Comparison of ENCODE assay signal across 9 mouse cellular contexts in the genomic region with DNA sequence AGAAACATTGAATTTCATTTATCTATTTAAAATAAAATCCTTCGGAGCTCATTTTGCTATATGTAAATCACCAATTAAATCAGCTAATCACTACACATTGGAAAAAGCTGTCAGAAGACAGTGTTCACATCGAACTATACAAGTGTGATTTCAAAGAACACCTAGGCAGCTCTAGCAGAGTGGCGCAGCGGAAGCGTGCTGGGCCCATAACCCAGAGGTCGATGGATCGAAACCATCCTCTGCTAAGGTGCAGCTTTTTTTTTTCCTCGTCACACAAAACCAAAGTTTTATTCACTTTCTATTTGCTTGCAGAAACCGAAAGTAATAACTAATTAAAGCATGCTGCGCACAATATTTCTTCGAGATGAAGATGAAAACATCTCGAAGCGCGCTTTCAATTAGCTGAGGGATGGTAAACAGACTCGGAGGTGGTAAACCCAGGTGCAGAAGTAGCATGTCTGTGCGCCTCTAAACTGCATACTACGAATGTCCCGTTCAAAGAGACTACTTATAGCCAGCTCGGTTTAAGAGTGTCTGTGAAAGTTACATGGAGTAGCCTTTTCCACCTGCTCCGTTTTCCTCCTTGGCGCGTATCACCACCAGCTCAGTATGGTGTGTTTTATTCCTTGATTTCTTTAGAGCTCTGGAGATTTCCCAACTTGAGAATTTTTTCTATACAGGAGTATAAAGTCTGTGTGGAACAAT. TPM values are rescaled to one million over a fixed set of nuclear protein-coding genes. Genes with fewer than 3 reads are reported as not detected.
DNase-seq lines count a peak whose midpoint lies in the region; ATAC-seq and TF ChIP-seq lines count a peak whose summit lies in the region.
"Had no signal": no experiment of that assay in that cellular context is flagged by ENCODE, and none has a peak within 500 bp of the region (broad histone marks: within the 10 kb centered on the region; RNA-seq: fewer than 3 reads in every experiment).

No protein-coding gene starts in this region.

- H3K27ac ChIP-seq in forebrain, embryonic 12.5 days, result peak overlapping the region; percentile 50; the same call in 1 of the 2 replicates
- H3K27ac ChIP-seq in heart, postnatal 0 days (ENCODE audit: low read depth), result peak overlapping the region; percentile 13; the same call in 1 of the 2 replicates
- peak overlapping the region; percentile 15 for H3K27ac ChIP-seq in liver, embryonic 16.5 days (ENCODE audit: low read length)
- no peak overlapping the region for H3K27ac ChIP-seq in neural tube, embryonic 13.5 days (replicated peaks)
- peak overlapping the region; percentile 56 for H3K27ac ChIP-seq in stomach, postnatal 0 days (replicated peaks)

- no peaks in the 10 kb centered on the region for H3K9me3 ChIP-seq in E14TG2a.4 (ENCODE audit: low read length)
- H3K9me3 ChIP-seq in forebrain, embryonic 12.5 days, result no peaks in the 10 kb centered on the region
- no peaks in the 10 kb centered on the region for H3K9me3 ChIP-seq in heart, postnatal 0 days (replicated peaks; ENCODE audit: control insufficient read depth, low read length)
- no peaks in the 10 kb centered on the region for H3K9me3 ChIP-seq in liver, embryonic 16.5 days (replicated peaks; ENCODE audit: control insufficient read depth, low read length)
- no peaks in the 10 kb centered on the region for H3K9me3 ChIP-seq in neural tube, embryonic 13.5 days
- H3K9me3 ChIP-seq in stomach, postnatal 0 days (ENCODE audit: control insufficient read depth, low read length), result no peaks in the 10 kb centered on the region

- ATAC-seq in forebrain, embryonic 12.5 days (ENCODE audit: low FRiP score), result peak; percentile 82
- ATAC-seq in heart, postnatal 0 days (ENCODE audit: insufficient read depth, low read depth), result peak; percentile 77
- ATAC-seq in liver, embryonic 16.5 days (ENCODE audit: low read depth), result peak; percentile 68
- peak; percentile 80 for ATAC-seq in neural tube, embryonic 13.5 days (ENCODE audit: low read depth)
- ATAC-seq in stomach, postnatal 0 days (ENCODE audit: low FRiP score, low TSS enrichment), result peak; percentile 85

- no peak for TF ChIP-seq EP300 in heart, postnatal 0 days (IDR thresholded peaks at IDR 0.05; ENCODE audit: low read depth)
- peak; percentile 7 for TF ChIP-seq EP300 in stomach, postnatal 0 days (optimal IDR thresholded peaks at IDR 0.05)

- H3K4me2 ChIP-seq in forebrain, embryonic 12.5 days, result peak overlapping the region; percentile 58
- peak overlapping the region; percentile 79 for H3K4me2 ChIP-seq in heart, postnatal 0 days (ENCODE audit: low read depth, low read length)
- H3K4me2 ChIP-seq in liver, embryonic 16.5 days (ENCODE audit: low read depth, low read length), result peak overlapping the region; percentile 90
- H3K4me2 ChIP-seq in neural tube, embryonic 13.5 days, result peak overlapping the region; percentile 68
- H3K4me2 ChIP-seq in stomach, postnatal 0 days (replicated peaks; ENCODE audit: low read depth), result peak overlapping the region; percentile 64

- H3K4me3 ChIP-seq in E14TG2a.4 (replicated peaks; ENCODE audit: low read length), result peak overlapping the region; percentile 95
- peak overlapping the region; percentile 40 for H3K4me3 ChIP-seq in forebrain, embryonic 12.5 days (replicated peaks)
- H3K4me3 ChIP-seq in heart, postnatal 0 days (ENCODE audit: low read depth, low read length), result peak overlapping the region; percentile 63
- H3K4me3 ChIP-seq in liver, embryonic 16.5 days (ENCODE audit: low read depth, low read length), result peak overlapping the region; percentile 66
- peak overlapping the region; percentile 59 for H3K4me3 ChIP-seq in neural tube, embryonic 13.5 days
- H3K4me3 ChIP-seq in stomach, postnatal 0 days (ENCODE audit: low read depth, low read length), result peak overlapping the region; percentile 72

- H3K9ac ChIP-seq in forebrain, embryonic 12.5 days, result peak overlapping the region; percentile 49
- peak overlapping the region; percentile 64 for H3K9ac ChIP-seq in heart, postnatal 0 days (replicated peaks; ENCODE audit: low read depth, low read length)
- peak overlapping the region; percentile 69 for H3K9ac ChIP-seq in liver, embryonic 16.5 days (ENCODE audit: low read depth, low read length)
- H3K9ac ChIP-seq in neural tube, embryonic 13.5 days, result peak overlapping the region; percentile 55
- H3K9ac ChIP-seq in stomach, postnatal 0 days (ENCODE audit: low read length), result peak overlapping the region; percentile 43

- H3K36me3 ChIP-seq in E14TG2a.4 (ENCODE audit: insufficient read depth, low read length), result no peaks in the 10 kb centered on the region
- H3K36me3 ChIP-seq in forebrain, embryonic 12.5 days (replicated peaks), result no peaks in the 10 kb centered on the region
- H3K36me3 ChIP-seq in heart, postnatal 0 days (replicated peaks; ENCODE audit: control insufficient read depth, insufficient read depth, low read length), result no peaks in the 10 kb centered on the region
- no peaks in the 10 kb centered on the region for H3K36me3 ChIP-seq in liver, embryonic 16.5 days (ENCODE audit: control insufficient read depth, insufficient read depth)
- H3K36me3 ChIP-seq in neural tube, embryonic 13.5 days, result no peaks in the 10 kb centered on the region
- no peaks in the 10 kb centered on the region for H3K36me3 ChIP-seq in stomach, postnatal 0 days (ENCODE audit: control insufficient read depth, insufficient read depth, low read length)

- WGBS in forebrain, embryonic 12.5 days, result 2% methylated on average over 22 of the region's 22 CpGs
- 2% methylated on average over 22 of the region's 22 CpGs for WGBS in heart, postnatal 0 days
- 3% methylated on average over 22 of the region's 22 CpGs for WGBS in liver, embryonic 16.5 days (ENCODE audit: insufficient replicate concordance)
- WGBS in neural tube, embryonic 13.5 days, result 2% methylated on average over 22 of the region's 22 CpGs
- WGBS in stomach, postnatal 0 days, result 2% methylated on average over 22 of the region's 22 CpGs

- no peaks in the 10 kb centered on the region for H3K27me3 ChIP-seq in E14TG2a.4 (ENCODE audit: insufficient read depth, low read length)
- no peaks in the 10 kb centered on the region for H3K27me3 ChIP-seq in forebrain, embryonic 12.5 days
- H3K27me3 ChIP-seq in heart, postnatal 0 days (ENCODE audit: control insufficient read depth, insufficient read depth, low read length), result no peaks in the 10 kb centered on the region
- no peaks in the 10 kb centered on the region for H3K27me3 ChIP-seq in liver, embryonic 16.5 days (ENCODE audit: control insufficient read depth, insufficient read depth, low read depth, low read length)
- H3K27me3 ChIP-seq in neural tube, embryonic 13.5 days, result no peaks in the 10 kb centered on the region
- H3K27me3 ChIP-seq in stomach, postnatal 0 days (ENCODE audit: control insufficient read depth, insufficient read depth, low read length), result no peaks in the 10 kb centered on the region

- peaks cover 20% of the 10 kb centered on the region for H3K4me1 ChIP-seq in E14TG2a.4 (replicated peaks; ENCODE audit: low read depth, low read length)
- peaks cover 14% of the 10 kb centered on the region for H3K4me1 ChIP-seq in forebrain, embryonic 12.5 days
- peaks cover 14% of the 10 kb centered on the region for H3K4me1 ChIP-seq in heart, postnatal 0 days (ENCODE audit: control insufficient read depth, insufficient read depth)
- peaks cover 19% of the 10 kb centered on the region for H3K4me1 ChIP-seq in liver, embryonic 16.5 days (ENCODE audit: control insufficient read depth, low read depth, low read length)
- H3K4me1 ChIP-seq in neural tube, embryonic 13.5 days (replicated peaks), result peaks cover 18% of the 10 kb centered on the region
- 0 out of 2 replicates have a peak, but pooled peaks cover 3% of the 10 kb centered on the region for H3K4me1 ChIP-seq in stomach, postnatal 0 days (replicated peaks; ENCODE audit: control insufficient read depth, insufficient read depth)

- peak; percentile 77 for DNase-seq in c-Kit-positive CD71-positive TER-119-positive erythroid progenitor cells, embryonic 14.5 days (ENCODE audit: low spot score)
- DNase-seq in heart, postnatal 0 days (ENCODE audit: low spot score), result peak; percentile 50
- peak; percentile 77 to 83 for DNase-seq in kidney, postnatal 25 days
- peak; percentile 76 for DNase-seq in stomach, postnatal 0 days (ENCODE audit: low spot score)

- no peak for TF ChIP-seq CTCF in E14TG2a.4 (conservative IDR thresholded peaks at IDR 0.05; ENCODE audit: low read length)
- TF ChIP-seq CTCF in heart, postnatal 0 days (IDR thresholded peaks at IDR 0.05; ENCODE audit: low read depth), result no peak
- TF ChIP-seq CTCF in stomach, postnatal 0 days (IDR thresholded peaks at IDR 0.05; ENCODE audit: low read depth), result no peak

RNA-seq across cellular contexts. Expression of gene Hist1h2bl, which starts 5.0 kb away (rescaled TPM):
- 4.8 TPM in 1 of 2 replicates, not detected in the other for polyA plus RNA-seq in forebrain, embryonic 12.5 days (2016; fragmentation: Nextera tagmentation; extraction: Ambion mirVana)
- total RNA-seq in heart, postnatal 0 days (2014; rRNA removed; ENCODE audit: low replicate concordance), result 431 and 666 TPM in 2 replicates
- 0.55 and 0.98 TPM in 2 replicates for polyA plus RNA-seq in heart, postnatal 0 days (2015; fragmentation: Nextera tagmentation; extraction: Ambion mirVana)
- polyA plus RNA-seq in liver, embryonic 16.5 days (2015; fragmentation: Nextera tagmentation; extraction: Ambion mirVana), result 3.5 and 6.2 TPM in 2 replicates
- 1.4 and 1.5 TPM in 2 replicates for polyA plus RNA-seq in neural tube, embryonic 13.5 days (2015; fragmentation: Nextera tagmentation; extraction: Ambion mirVana)
- 0.85 and 1.5 TPM in 2 replicates for polyA plus RNA-seq in stomach, postnatal 0 days (2015; fragmentation: Nextera tagmentation; extraction: Ambion mirVana)

RNA-seq across cellular contexts. Expression of gene Hist1h2ai, which starts 5.2 kb away (rescaled TPM):
- polyA plus RNA-seq in forebrain, embryonic 12.5 days (2016; fragmentation: Nextera tagmentation; extraction: Ambion mirVana), result 18.4 and 22.2 TPM in 2 replicates
- 828 and 1,538 TPM in 2 replicates for total RNA-seq in heart, postnatal 0 days (2014; rRNA removed; ENCODE audit: low replicate concordance)
- polyA plus RNA-seq in heart, postnatal 0 days (2015; fragmentation: Nextera tagmentation; extraction: Ambion mirVana), result 3.6 and 4.3 TPM in 2 replicates
- polyA plus RNA-seq in liver, embryonic 16.5 days (2015; fragmentation: Nextera tagmentation; extraction: Ambion mirVana), result 18.6 and 20.0 TPM in 2 replicates
- 5.9 TPM in 1 of 2 replicates, not detected in the other for polyA plus RNA-seq in neural tube, embryonic 13.5 days (2015; fragmentation: Nextera tagmentation; extraction: Ambion mirVana)
- 8.8 and 14.4 TPM in 2 replicates for polyA plus RNA-seq in stomach, postnatal 0 days (2015; fragmentation: Nextera tagmentation; extraction: Ambion mirVana)

RNA-seq across cellular contexts. Expression of gene Hist1h3h, which starts 6.5 kb away (rescaled TPM):
- 13.8 and 14.8 TPM in 2 replicates for polyA plus RNA-seq in forebrain, embryonic 12.5 days (2016; fragmentation: Nextera tagmentation; extraction: Ambion mirVana)
- 1,332 and 1,437 TPM in 2 replicates for total RNA-seq in heart, postnatal 0 days (2014; rRNA removed; ENCODE audit: low replicate concordance)
- polyA plus RNA-seq in heart, postnatal 0 days (2015; fragmentation: Nextera tagmentation; extraction: Ambion mirVana), result 1.8 TPM in 1 of 2 replicates, not detected in the other
- polyA plus RNA-seq in liver, embryonic 16.5 days (2015; fragmentation: Nextera tagmentation; extraction: Ambion mirVana), result 4.4 and 13.9 TPM in 2 replicates
- 2.7 and 3.3 TPM in 2 replicates for polyA plus RNA-seq in neural tube, embryonic 13.5 days (2015; fragmentation: Nextera tagmentation; extraction: Ambion mirVana)
- 1.1 and 4.1 TPM in 2 replicates for polyA plus RNA-seq in stomach, postnatal 0 days (2015; fragmentation: Nextera tagmentation; extraction: Ambion mirVana)

RNA-seq across cellular contexts. Expression of gene Hist1h2bm, which starts 10.9 kb away (rescaled TPM):
- 5.8 and 5.9 TPM in 2 replicates for polyA plus RNA-seq in forebrain, embryonic 12.5 days (2016; fragmentation: Nextera tagmentation; extraction: Ambion mirVana)
- total RNA-seq in heart, postnatal 0 days (2014; rRNA removed; ENCODE audit: low replicate concordance), result 1,438 and 1,618 TPM in 2 replicates
- 0.60 and 0.90 TPM in 2 replicates for polyA plus RNA-seq in heart, postnatal 0 days (2015; fragmentation: Nextera tagmentation; extraction: Ambion mirVana)
- polyA plus RNA-seq in liver, embryonic 16.5 days (2015; fragmentation: Nextera tagmentation; extraction: Ambion mirVana), result 5.9 and 9.8 TPM in 2 replicates
- 1.2 and 1.4 TPM in 2 replicates for polyA plus RNA-seq in neural tube, embryonic 13.5 days (2015; fragmentation: Nextera tagmentation; extraction: Ambion mirVana)
- polyA plus RNA-seq in stomach, postnatal 0 days (2015; fragmentation: Nextera tagmentation; extraction: Ambion mirVana), result 0.56 and 1.0 TPM in 2 replicates

RNA-seq across cellular contexts. Expression of gene Olfr1359, which starts 13.1 kb away (rescaled TPM):
- not detected in 2 replicates for polyA plus RNA-seq in forebrain, embryonic 12.5 days (2016; fragmentation: Nextera tagmentation; extraction: Ambion mirVana)
- not detected in 2 replicates for total RNA-seq in heart, postnatal 0 days (2014; rRNA removed; ENCODE audit: low replicate concordance)
- polyA plus RNA-seq in heart, postnatal 0 days (2015; fragmentation: Nextera tagmentation; extraction: Ambion mirVana), result not detected in 2 replicates
- not detected in 2 replicates for polyA plus RNA-seq in liver, embryonic 16.5 days (2015; fragmentation: Nextera tagmentation; extraction: Ambion mirVana)
- not detected in 2 replicates for polyA plus RNA-seq in neural tube, embryonic 13.5 days (2015; fragmentation: Nextera tagmentation; extraction: Ambion mirVana)
- polyA plus RNA-seq in stomach, postnatal 0 days (2015; fragmentation: Nextera tagmentation; extraction: Ambion mirVana), result not detected in 2 replicates
- polyA plus RNA-seq: gonadal fat pad, adult 2 months had no signal

Comparison
In these comparisons a context has a peak if more than half of its experiments do, and no peak if none do; other contexts are left out.
1. H3K4me3 ChIP-seq: peak in every context shown above with its lines; median percentile 95 in E14TG2a.4; 72 in stomach, postnatal 0 days; 66 in liver, embryonic 16.5 days; 63 in heart, postnatal 0 days; 59 in neural tube, embryonic 13.5 days; 40 in forebrain, embryonic 12.5 days.